Mouse (Mus musculus): ENCODE data around the gene Ranbp9.
"Not testable (repeated sequence)": the region's sequence is repeated elsewhere in the genome, so short reads cannot be mapped to it uniquely, and the experiment has no call there.

Ranbp9 gene

GRCm38 (mm10) chr13:43496660-43497059 lies 15.6 kb upstream of the Ranbp9 start:
- DNase-seq (ENCODE audit: low spot score) = no peak

- no peak for DNase-seq (ENCODE audit: low spot score)
Observed at GRCm38 (mm10) chr13:43495645-43496044, 14.6 kb upstream of the Ranbp9 start.

GRCm38 (mm10) chr13:43493725-43494124 lies 12.6 kb upstream of the Ranbp9 start:
- no peak for DNase-seq (ENCODE audit: low spot score)

GRCm38 (mm10) chr13:43493058-43493481 lies 12.0 kb upstream of the Ranbp9 start:
- DNase-seq (ENCODE audit: low spot score) = no peak

- no peak for DNase-seq (ENCODE audit: low spot score)
Observed at GRCm38 (mm10) chr13:43486501-43487213, 5.6 kb upstream of the Ranbp9 start.

GRCm38 (mm10) chr13:43485278-43485976 lies 4.3 kb upstream of the Ranbp9 start:
- no peak for DNase-seq (ENCODE audit: low spot score)

GRCm38 (mm10) chr13:43482782-43483181 lies 1.7 kb upstream of the Ranbp9 start:
- DNase-seq (ENCODE audit: low spot score) = no peak

GRCm38 (mm10) chr13:43481859-43482245 lies 770 bp upstream of the Ranbp9 start:
- DNase-seq (ENCODE audit: low spot score) = no peak

GRCm38 (mm10) chr13:43480595-43480956 lies 506 bp downstream of the Ranbp9 start:
- no peak for DNase-seq (ENCODE audit: low spot score)

GRCm38 (mm10) chr13:43479767-43480571 lies 1.1 kb downstream of the Ranbp9 start:
- DNase-seq (ENCODE audit: low spot score) = no peak

- no peak for DNase-seq (ENCODE audit: low spot score)
Observed at GRCm38 (mm10) chr13:43479024-43479705, 1.9 kb downstream of the Ranbp9 start.

- no peak for DNase-seq (ENCODE audit: low spot score)
Observed at GRCm38 (mm10) chr13:43478586-43478985, 2.5 kb downstream of the Ranbp9 start.

- no peak for DNase-seq (ENCODE audit: low spot score)
Observed at GRCm38 (mm10) chr13:43477098-43477697, 3.9 kb downstream of the Ranbp9 start.

GRCm38 (mm10) chr13:43476226-43476625 lies 4.9 kb downstream of the Ranbp9 start:
- DNase-seq (ENCODE audit: low spot score) = no peak

- no peak for DNase-seq (ENCODE audit: low spot score)
Observed at GRCm38 (mm10) chr13:43474722-43475121, 6.4 kb downstream of the Ranbp9 start.

GRCm38 (mm10) chr13:43471861-43472260 lies 9.2 kb downstream of the Ranbp9 start:
- not testable (repeated sequence) for DNase-seq (ENCODE audit: low spot score)

- no peak for DNase-seq (ENCODE audit: low spot score)
Observed at GRCm38 (mm10) chr13:43469607-43470006, 11.5 kb downstream of the Ranbp9 start.

- no peak for DNase-seq (ENCODE audit: low spot score)
Observed at GRCm38 (mm10) chr13:43464605-43465004, 16.5 kb downstream of the Ranbp9 start.

- DNase-seq (ENCODE audit: low spot score) = no peak
Observed at GRCm38 (mm10) chr13:43457161-43457560, 23.9 kb downstream of the Ranbp9 start.

GRCm38 (mm10) chr13:43454431-43454830 lies 26.7 kb downstream of the Ranbp9 start:
- DNase-seq (ENCODE audit: low spot score) = no peak

- no peak for DNase-seq (ENCODE audit: low spot score)
Observed at GRCm38 (mm10) chr13:43452843-43453605, 28.1 kb downstream of the Ranbp9 start.
